Mouse (Mus musculus): Measurements from ENCODE around the gene Gm20671.

- TF ChIP-seq CTCF (IDR thresholded peaks at IDR 0.05; ENCODE audit: borderline replicate concordance, insufficient read depth, low read depth, low read length) (no peak), POLR2A (IDR thresholded peaks at IDR 0.05; ENCODE audit: borderline replicate concordance, insufficient read depth, low read length) (no peak)
These were observed 34.2 kb upstream of the Gm20671 start for GRCm38 (mm10) chr5:32861082-32861481.

Data from cerebellum, adult 2 months (tissue).